Comparison of ENCODE assay signal across 9 mouse cellular contexts in the genomic region with DNA sequence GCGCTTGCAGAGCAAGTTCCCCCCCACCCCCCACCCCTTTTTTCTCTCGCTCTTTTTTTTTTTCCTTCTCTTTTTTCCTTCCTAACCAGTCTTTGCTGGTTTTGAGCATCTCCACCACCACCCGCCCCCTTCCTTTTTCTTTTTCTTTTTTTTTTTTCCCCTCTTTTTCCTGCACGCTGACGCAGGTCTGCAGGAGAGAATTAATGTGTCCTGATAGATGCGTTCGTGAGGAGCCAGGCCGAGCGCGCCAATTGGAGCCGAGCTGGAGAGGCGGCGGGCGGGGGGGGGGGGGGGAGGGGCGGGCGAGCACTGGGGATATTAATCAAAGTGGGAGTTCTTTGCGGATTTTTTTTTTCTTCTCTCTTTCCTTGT. TPM values are rescaled to one million over a fixed set of nuclear protein-coding genes. Genes with fewer than 3 reads are reported as not detected.
A peak's percentile ranks its signal among the peaks of the same experiment; 100 is the strongest.
DNase-seq lines count a peak whose midpoint lies in the region; ATAC-seq and TF ChIP-seq lines count a peak whose summit lies in the region.
"Had no signal": no experiment of that assay in that cellular context is flagged by ENCODE, and none has a peak within 500 bp of the region (broad histone marks: within the 10 kb centered on the region; RNA-seq: fewer than 3 reads in every experiment).

No protein-coding gene starts in this region.

- no peak for TF ChIP-seq CTCF in spleen, adult 2 months (IDR thresholded peaks at IDR 0.05; ENCODE audit: extremely low read depth, insufficient read depth, insufficient read length, insufficient replicate concordance)

- peaks cover 4% of the 10 kb centered on the region; the same call in 1 of the 2 replicates for H3K27me3 ChIP-seq in spleen, adult 2 months (ENCODE audit: control insufficient read depth, insufficient read depth, low read length)
- H3K27me3 ChIP-seq in hindbrain, embryonic 11.5 days (ENCODE audit: control insufficient read depth, insufficient read depth, low read length), result no peaks in the 10 kb centered on the region
- H3K27me3 ChIP-seq in lung, embryonic 16.5 days (ENCODE audit: control insufficient read depth, insufficient read depth, low read depth, low read length), result no peaks in the 10 kb centered on the region

- peak overlapping the region; percentile 40 for H3K4me2 ChIP-seq in hindbrain, embryonic 11.5 days (replicated peaks; ENCODE audit: low read depth, low read length)
- peak overlapping the region; percentile 59 for H3K4me2 ChIP-seq in lung, embryonic 16.5 days (ENCODE audit: low read depth, low read length)

- H3K4me1 ChIP-seq in spleen, adult 2 months (ENCODE audit: control insufficient read depth, insufficient read depth, insufficient read length), result no peaks in the 10 kb centered on the region
- peaks cover 5% of the 10 kb centered on the region for H3K4me1 ChIP-seq in hindbrain, embryonic 11.5 days (replicated peaks; ENCODE audit: control insufficient read depth, insufficient read depth, low read length)
- peaks cover 42% of the 10 kb centered on the region for H3K4me1 ChIP-seq in lung, embryonic 16.5 days (replicated peaks; ENCODE audit: control insufficient read depth, insufficient read depth, low read length)

- no peaks in the 10 kb centered on the region for H3K36me3 ChIP-seq in spleen, adult 2 months (ENCODE audit: control insufficient read depth, insufficient read depth, low read length)
- H3K36me3 ChIP-seq in hindbrain, embryonic 11.5 days (ENCODE audit: control insufficient read depth, insufficient read depth, low read length), result no peaks in the 10 kb centered on the region
- H3K36me3 ChIP-seq in lung, embryonic 16.5 days (ENCODE audit: control insufficient read depth, insufficient read depth, low read length), result no peaks in the 10 kb centered on the region

- H3K9ac ChIP-seq in hindbrain, embryonic 11.5 days (ENCODE audit: low read depth, low read length), result peak overlapping the region; percentile 46; the same call in 1 of the 2 replicates
- peak overlapping the region; percentile 17 for H3K9ac ChIP-seq in lung, embryonic 16.5 days (ENCODE audit: low read length)

- H3K9me3 ChIP-seq in hindbrain, embryonic 11.5 days (ENCODE audit: control insufficient read depth, low read length), result no peaks in the 10 kb centered on the region
- no peaks in the 10 kb centered on the region for H3K9me3 ChIP-seq in lung, embryonic 16.5 days (ENCODE audit: control insufficient read depth, low read length)

- TF ChIP-seq POLR2A in spleen, adult 2 months (IDR thresholded peaks at IDR 0.05; ENCODE audit: low read depth, low read length), result no peak

- ATAC-seq in hindbrain, embryonic 11.5 days (ENCODE audit: low FRiP score), result peak; percentile 39
- peak; percentile 64 for ATAC-seq in lung, embryonic 16.5 days (ENCODE audit: low read depth)

- DNase-seq in spleen, adult 2 months (ENCODE audit: low read depth in 1 of 2, low spot score in 2 of 2), result no peak
- no peak for DNase-seq in spleen, postnatal 36 days (ENCODE audit: low spot score in 2 of 2)
- peak; percentile 55 to 57 for DNase-seq in cerebellum, postnatal 36 days
- peak; percentile 72 for DNase-seq in hindbrain, embryonic 11.5 days (ENCODE audit: low spot score)
- peak; percentile 58 for DNase-seq in yolk sac, embryonic 10.5 days (ENCODE audit: low spot score)
- DNase-seq in adipocyte (ENCODE audit: low spot score), result no peak
- DNase-seq in spleen, postnatal 10 days (ENCODE audit: low spot score in 2 of 2), result no peak

- 7% methylated on average over 17 of the region's 17 CpGs for WGBS in spleen, adult 2 months
- WGBS in hindbrain, embryonic 11.5 days, result under 1% methylated on average over 13 of the region's 17 CpGs
- under 1% methylated on average over 17 of the region's 17 CpGs for WGBS in lung, embryonic 16.5 days

- H3K27ac ChIP-seq in spleen, adult 2 months (ENCODE audit: insufficient read depth, low read length), result no peak overlapping the region
- peak overlapping the region; percentile 95 for H3K27ac ChIP-seq in hindbrain, embryonic 11.5 days (ENCODE audit: low read depth, low read length)
- H3K27ac ChIP-seq in lung, embryonic 16.5 days (ENCODE audit: low read length), result peak overlapping the region; percentile 76

- H3K4me3 ChIP-seq in spleen, adult 2 months (ENCODE audit: extremely low read depth, insufficient read depth, insufficient read length), result peak overlapping the region; percentile 24; the same call in 1 of the 2 replicates
- peak overlapping the region; percentile 16; the same call in 1 of the 2 replicates for H3K4me3 ChIP-seq in hindbrain, embryonic 11.5 days (ENCODE audit: low read depth, low read length)
- peak overlapping the region; percentile 28 for H3K4me3 ChIP-seq in lung, embryonic 16.5 days (ENCODE audit: low read length)

RNA-seq across cellular contexts. Expression of gene Cpa2, which starts 5.9 kb away (rescaled TPM):
- polyA plus RNA-seq in spleen, adult 2 months (2012; rRNA removed), result 137 and 193 TPM in 2 replicates
- polyA plus RNA-seq in hindbrain, embryonic 11.5 days (2014; fragmentation: Nextera tagmentation; extraction: Ambion mirVana), result 6.8 and 9.4 TPM in 2 replicates
- 5.2 and 6.0 TPM in 2 replicates for polyA plus RNA-seq in lung, embryonic 16.5 days (2015; fragmentation: Nextera tagmentation; extraction: Ambion mirVana)

RNA-seq across cellular contexts. Expression of gene Cpa4, which starts 20.9 kb away (rescaled TPM):
- not detected in 2 replicates for polyA plus RNA-seq in spleen, adult 2 months (2012; rRNA removed)
- 3.5 and 3.9 TPM in 2 replicates for polyA plus RNA-seq in hindbrain, embryonic 11.5 days (2014; fragmentation: Nextera tagmentation; extraction: Ambion mirVana)
- polyA plus RNA-seq in lung, embryonic 16.5 days (2015; fragmentation: Nextera tagmentation; extraction: Ambion mirVana), result 0.08 TPM in 2 replicates
- polyA plus RNA-seq: gonadal fat pad, adult 2 months had no signal

RNA-seq across cellular contexts. Expression of gene Ssmem1, which starts 37.6 kb away (rescaled TPM):
- not detected in 2 replicates for polyA plus RNA-seq in spleen, adult 2 months (2012; rRNA removed)
- polyA plus RNA-seq in hindbrain, embryonic 11.5 days (2014; fragmentation: Nextera tagmentation; extraction: Ambion mirVana), result 0.36 and 0.37 TPM in 2 replicates
- polyA plus RNA-seq in lung, embryonic 16.5 days (2015; fragmentation: Nextera tagmentation; extraction: Ambion mirVana), result 0.19 TPM in 1 of 2 replicates, not detected in the other

RNA-seq across cellular contexts. Expression of gene Tmem209, which starts 37.7 kb away (rescaled TPM):
- 37.2 and 38.5 TPM in 2 replicates for polyA plus RNA-seq in spleen, adult 2 months (2012; rRNA removed)
- 47.9 and 51.6 TPM in 2 replicates for polyA plus RNA-seq in hindbrain, embryonic 11.5 days (2014; fragmentation: Nextera tagmentation; extraction: Ambion mirVana)
- 33.9 and 38.5 TPM in 2 replicates for polyA plus RNA-seq in lung, embryonic 16.5 days (2015; fragmentation: Nextera tagmentation; extraction: Ambion mirVana)

Comparison
In these comparisons a context has a peak if more than half of its experiments do, and no peak if none do; other contexts are left out.
1. DNase-seq: peak in cerebellum, postnatal 36 days (2 of 2), hindbrain, embryonic 11.5 days (single experiment) and yolk sac, embryonic 10.5 days (single experiment); none in spleen, adult 2 months (0 of 2), spleen, postnatal 36 days (0 of 2), adipocyte (single experiment) and spleen, postnatal 10 days (0 of 2).
2. RNA of gene Cpa2, which starts 5.9 kb away (polyA plus RNA-seq): 137 to 193 TPM in spleen, adult 2 months; 6.8 to 9.4 TPM in hindbrain, embryonic 11.5 days and 5.2 to 6.0 TPM in lung, embryonic 16.5 days; every median in the first group is over 10 times any median in the second.
3. Peak in every context shown above with its lines, with median percentiles within 50 percentile points of each other: H3K4me3 ChIP-seq.